Mouse (Mus musculus) heart, embryonic 13.5 days (tissue): ENCODE results near the gene Cadps2. TPM values are rescaled to one million over a fixed set of nuclear protein-coding genes. Genes with fewer than 3 reads are reported as not detected.

Experiments used
- ATAC-seq: fragments of 200-750 bp; cut with Nextera tagmentation; 2 replicates; pipeline ENCODE4 v1.8.0; 2017; ENCODE audit warnings: moderate TSS enrichment; ENCODE audit not compliant: insufficient number of reproducible peaks, low FRiP score, low TSS enrichment; ENCODE audit errors: extremely low read depth
- H3K27ac ChIP-seq: fragments of 300-500 bp; sonication (generic); replicated peaks from 2 replicates; pipeline ENCODE4 v1.5.1; 2015; ENCODE audit warnings: moderate library complexity, mild to moderate bottlenecking, inconsistent platforms
- H3K27me3 ChIP-seq: fragments of 300-500 bp; sonication (generic); replicated peaks from 2 replicates; pipeline ENCODE4 v1.6.1; 2015; ENCODE audit warnings: mild to moderate bottlenecking, inconsistent platforms
- H3K36me3 ChIP-seq: fragments of 300-500 bp; sonication (generic); 2 replicates; pipeline ENCODE4 v1.6.1; 2015; ENCODE audit warnings: mild to moderate bottlenecking, inconsistent platforms
- H3K4me1 ChIP-seq: fragments of 300-500 bp; sonication (generic); 2 replicates; pipeline ENCODE4 v1.6.1; 2015; ENCODE audit warnings: inconsistent platforms
- H3K4me2 ChIP-seq: fragments of 300-500 bp; sonication (generic); 2 replicates; pipeline ENCODE4 v1.6.1; 2015; ENCODE audit warnings: inconsistent platforms, mild to moderate bottlenecking, moderate library complexity
- H3K4me3 ChIP-seq: fragments of 300-500 bp; sonication (generic); 2 replicates; pipeline ENCODE4 v1.5.1; 2015; ENCODE audit warnings: moderate library complexity, mild to moderate bottlenecking, inconsistent platforms
- H3K9ac ChIP-seq: fragments of 300-500 bp; sonication (generic); 2 replicates; pipeline ENCODE4 v1.6.1; 2015; ENCODE audit warnings: inconsistent platforms, mild to moderate bottlenecking, moderate library complexity
- H3K9me3 ChIP-seq: fragments of 300-500 bp; sonication (generic); 2 replicates; pipeline ENCODE4 v1.6.1; 2016; ENCODE audit warnings: inconsistent platforms
- WGBS: fragments of 180-500 bp; shearing (Covaris S2); methylation state at CpG from one replicate; pipeline ENCODE4 v1.1.7; 2015; ENCODE audit warnings: mixed read lengths; 5-methylcytosine and 5-hydroxymethylcytosine counted together
- polyA plus RNA-seq: library from polyadenylated mRNA; unstranded; fragments of >200 nt; fragmentation: Nextera tagmentation; extraction: Ambion mirVana; gene quantifications from 2 replicates; pipeline ENCODE4 v1.2.1, GENCODE M21; 2015

The Cadps2 gene
- polyA plus RNA-seq, 1 experiment from 2014 or later = 0.78 TPM

DNA sequence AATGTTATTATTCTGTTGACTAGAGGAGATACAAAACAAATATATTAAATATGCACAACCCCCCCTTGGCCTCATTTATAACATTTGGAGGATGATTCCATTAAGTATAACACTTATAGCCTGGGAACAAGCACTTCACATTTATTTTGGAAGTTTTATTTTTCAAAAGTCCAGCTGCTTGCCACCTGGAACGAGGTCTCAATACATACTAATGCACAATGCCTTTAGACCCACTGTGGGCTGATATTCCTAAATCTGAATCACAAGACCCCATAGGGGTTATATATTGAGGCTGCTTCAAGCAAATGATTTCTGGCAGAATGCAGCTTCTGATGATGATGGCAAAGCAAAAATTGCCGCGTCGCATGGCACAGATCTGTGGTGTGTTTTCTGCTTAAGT, 565.7 kb downstream of the Cadps2 start:
- no peak overlapping the region for H3K4me3 ChIP-seq
- H3K9ac ChIP-seq = no peak overlapping the region
- ATAC-seq = no peak
- H3K9me3 ChIP-seq = no peaks in the 10 kb centered on the region
- WGBS = 65% methylated on average over 4 of the region's 4 CpGs
- no peak overlapping the region for H3K4me2 ChIP-seq
- no peaks in the 10 kb centered on the region for H3K4me1 ChIP-seq
- H3K27me3 ChIP-seq = peaks cover 39% of the 10 kb centered on the region
- no peaks in the 10 kb centered on the region for H3K36me3 ChIP-seq
- no peak overlapping the region for H3K27ac ChIP-seq

DNA sequence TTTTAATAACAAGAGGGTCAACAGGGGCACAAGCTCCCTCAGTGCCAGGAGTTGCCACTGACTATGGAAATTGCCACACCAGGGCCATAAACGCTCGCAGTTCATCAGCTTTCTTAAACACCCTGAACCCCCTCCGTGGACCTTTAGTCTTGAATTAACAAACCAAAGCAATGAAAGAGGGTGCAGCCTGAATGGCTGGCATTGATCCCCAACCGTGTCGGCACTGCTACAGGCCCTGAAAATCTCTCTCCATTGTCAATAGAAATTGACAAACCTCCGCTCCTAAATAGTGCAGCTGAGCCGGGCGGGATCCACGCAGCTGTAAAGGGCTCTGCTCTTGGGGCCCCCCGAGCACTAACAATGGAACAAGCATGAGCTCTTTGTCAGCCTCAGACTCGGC, 566.2 kb downstream of the Cadps2 start:
- no peak for ATAC-seq

DNA sequence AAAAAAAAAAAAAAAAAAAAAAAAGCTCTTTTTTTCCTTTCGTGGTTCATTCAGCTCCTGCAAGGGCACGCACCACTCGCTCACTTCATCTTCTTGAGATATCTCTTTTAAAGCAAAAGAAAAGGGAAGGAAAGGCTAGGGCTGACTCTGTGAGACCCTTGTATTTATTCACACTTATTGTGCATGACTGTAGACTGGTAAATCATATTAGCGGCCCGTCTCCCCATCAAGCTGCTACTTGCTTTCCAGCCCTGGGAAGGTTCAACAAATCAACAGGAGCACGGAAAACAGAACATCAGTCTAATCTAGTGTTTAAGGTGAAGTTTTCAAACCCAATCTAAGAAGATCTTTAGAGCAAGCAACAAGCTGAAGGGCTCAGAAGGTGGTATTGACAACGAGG, 566.7 kb downstream of the Cadps2 start:
- Histone ChIP-seq H3K4me1 (no peaks in the 10 kb centered on the region), H3K4me3 (no peak overlapping the region), H3K4me2 (no peak overlapping the region), H3K36me3 (no peaks in the 10 kb centered on the region), H3K27me3 (peaks cover 44% of the 10 kb centered on the region), H3K9me3 (no peaks in the 10 kb centered on the region), H3K9ac (no peak overlapping the region), H3K27ac (no peak overlapping the region)
- no peak for ATAC-seq
- WGBS = 32% methylated on average over 7 of the region's 7 CpGs

More for the DNA sequence above, 566.2 kb downstream of the Cadps2 start:
- H3K9ac ChIP-seq = no peak overlapping the region
- no peak overlapping the region for H3K4me3 ChIP-seq
- H3K4me2 ChIP-seq = no peak overlapping the region
- H3K36me3 ChIP-seq = no peaks in the 10 kb centered on the region
- peaks cover 40% of the 10 kb centered on the region for H3K27me3 ChIP-seq
- H3K27ac ChIP-seq = no peak overlapping the region
- no peaks in the 10 kb centered on the region for H3K4me1 ChIP-seq
- H3K9me3 ChIP-seq = no peaks in the 10 kb centered on the region
- 12% methylated on average over 11 of the region's 11 CpGs for WGBS

- H3K4me3 ChIP-seq = peak overlapping the region; percentile 17; the same call in 1 of the 2 replicates
- no peak overlapping the region for H3K9ac ChIP-seq
- peak overlapping the region; percentile 41 for H3K4me2 ChIP-seq
- 3% methylated on average over 9 of the region's 9 CpGs for WGBS
- ATAC-seq = no peak
- no peaks in the 10 kb centered on the region for H3K9me3 ChIP-seq
- no peak overlapping the region for H3K27ac ChIP-seq
- peaks cover 86% of the 10 kb centered on the region for H3K27me3 ChIP-seq
- H3K36me3 ChIP-seq = no peaks in the 10 kb centered on the region
- no peaks in the 10 kb centered on the region; the same call in 1 of the 2 replicates for H3K4me1 ChIP-seq
Measured at GRCm38 (mm10) chr6:23260738-23261050, 578.5 kb downstream of the Cadps2 start.

- ATAC-seq = no peak
- Histone ChIP-seq H3K9ac (no peak overlapping the region), H3K27me3 (peaks cover 89% of the 10 kb centered on the region), H3K36me3 (no peaks in the 10 kb centered on the region), H3K27ac (no peak overlapping the region), H3K9me3 (no peaks in the 10 kb centered on the region), H3K4me2 (peak overlapping the region; percentile 41), H3K4me3 (peak overlapping the region; percentile 17), H3K4me1 (no peaks in the 10 kb centered on the region; the same call in 1 of the 2 replicates)
- WGBS = 4% methylated on average over 36 of the region's 36 CpGs
Measured at GRCm38 (mm10) chr6:23260016-23260737, 579.0 kb downstream of the Cadps2 start.

GRCm38 (mm10) chr6:23257981-23258380, 581.2 kb downstream of the Cadps2 start:
- H3K27me3 ChIP-seq = peaks cover 96% of the 10 kb centered on the region
- peaks cover 7% of the 10 kb centered on the region for H3K4me1 ChIP-seq
- no peak for ATAC-seq
- H3K4me3 ChIP-seq = no peak overlapping the region
- WGBS = 20% methylated on average over 3 of the region's 3 CpGs
- no peak overlapping the region for H3K4me2 ChIP-seq
- H3K36me3 ChIP-seq = no peaks in the 10 kb centered on the region
- H3K9me3 ChIP-seq = no peaks in the 10 kb centered on the region
- no peak overlapping the region for H3K9ac ChIP-seq
- no peak overlapping the region for H3K27ac ChIP-seq

GRCm38 (mm10) chr6:23255161-23255560, 584.1 kb downstream of the Cadps2 start:
- H3K9ac ChIP-seq = no peak overlapping the region
- H3K27me3 ChIP-seq = peaks cover 92% of the 10 kb centered on the region
- H3K9me3 ChIP-seq = no peaks in the 10 kb centered on the region
- H3K4me2 ChIP-seq = no peak overlapping the region
- H3K4me3 ChIP-seq = no peak overlapping the region
- peaks cover 7% of the 10 kb centered on the region for H3K4me1 ChIP-seq
- 5% methylated on average over 8 of the region's 8 CpGs for WGBS
- no peak overlapping the region for H3K27ac ChIP-seq
- no peaks in the 10 kb centered on the region for H3K36me3 ChIP-seq
- ATAC-seq = no peak

GRCm38 (mm10) chr6:23254644-23255043, 584.6 kb downstream of the Cadps2 start:
- H3K27me3 ChIP-seq = peaks cover 92% of the 10 kb centered on the region

GRCm38 (mm10) chr6:23253353-23254311, 585.6 kb downstream of the Cadps2 start:
- Histone ChIP-seq H3K9ac (no peak overlapping the region), H3K36me3 (no peaks in the 10 kb centered on the region), H3K27ac (no peak overlapping the region), H3K9me3 (no peaks in the 10 kb centered on the region), H3K27me3 (peaks cover 92% of the 10 kb centered on the region), H3K4me1 (peaks cover 20% of the 10 kb centered on the region), H3K4me3 (peak overlapping the region; percentile 14; the same call in 1 of the 2 replicates), H3K4me2 (peak overlapping the region; percentile 36)
- WGBS = under 1% methylated on average over 42 of the region's 43 CpGs
- ATAC-seq = no peak

More at GRCm38 (mm10) chr6:23254644-23255043, 584.6 kb downstream of the Cadps2 start:
- Histone ChIP-seq H3K4me2 (no peak overlapping the region), H3K4me1 (peaks cover 10% of the 10 kb centered on the region), H3K36me3 (no peaks in the 10 kb centered on the region), H3K9me3 (no peaks in the 10 kb centered on the region), H3K27ac (no peak overlapping the region), H3K4me3 (no peak overlapping the region), H3K9ac (no peak overlapping the region)
- WGBS = 5% methylated on average over 11 of the region's 11 CpGs
- ATAC-seq = no peak

- no peak overlapping the region for H3K9ac ChIP-seq
- no peak overlapping the region for H3K27ac ChIP-seq
- no peaks in the 10 kb centered on the region for H3K36me3 ChIP-seq
- no peaks in the 10 kb centered on the region for H3K9me3 ChIP-seq
- H3K4me3 ChIP-seq = no peak overlapping the region
- peaks cover 31% of the 10 kb centered on the region for H3K4me1 ChIP-seq
- WGBS = 3% methylated on average over 20 of the region's 20 CpGs
- H3K4me2 ChIP-seq = no peak overlapping the region
- ATAC-seq = no peak
- H3K27me3 ChIP-seq = peaks cover 92% of the 10 kb centered on the region
Measured at GRCm38 (mm10) chr6:23252196-23253135, 586.8 kb downstream of the Cadps2 start.

GRCm38 (mm10) chr6:23251431-23251830, 587.8 kb downstream of the Cadps2 start:
- 5% methylated on average over 3 of the region's 3 CpGs for WGBS
- no peak for ATAC-seq
- Histone ChIP-seq H3K4me2 (no peak overlapping the region), H3K4me3 (no peak overlapping the region), H3K9ac (no peak overlapping the region), H3K4me1 (peaks cover 35% of the 10 kb centered on the region), H3K9me3 (no peaks in the 10 kb centered on the region), H3K27ac (no peak overlapping the region), H3K36me3 (no peaks in the 10 kb centered on the region), H3K27me3 (peaks cover 93% of the 10 kb centered on the region)
